Mouse (Mus musculus) adrenal gland, postnatal 25 days (tissue): ENCODE data around the gene Speer4e. TPM values are rescaled to one million over a fixed set of nuclear protein-coding genes. Genes with fewer than 3 reads are reported as not detected.

Experiments used
- total RNA-seq: library from RNA; stranded (reverse); gene quantifications from 2 replicates; pipeline ENCODE4 v1.2.3, GENCODE M21; 2021

Gene Speer4e
- total RNA-seq, 1 experiment from 2014 or later = not detected

Other genes starting within 250 kb of the Speer4e start
- gene Gm9758, start 23.5 kb downstream of the Speer4e start, total RNA-seq = not detected in 2 replicates
- not detected in 2 replicates for gene Gm10354, start 40.5 kb upstream of the Speer4e start, total RNA-seq
- not detected in 2 replicates for gene Gm17019, start 94.6 kb upstream of the Speer4e start, total RNA-seq